Mouse (Mus musculus): ENCODE measurements around the gene Tat. TPM values are rescaled to one million over a fixed set of nuclear protein-coding genes. Genes with fewer than 3 reads are reported as not detected.

The Tat gene
- polyA plus RNA-seq (2017; shearing (Covaris generic)), result not detected

DNA sequence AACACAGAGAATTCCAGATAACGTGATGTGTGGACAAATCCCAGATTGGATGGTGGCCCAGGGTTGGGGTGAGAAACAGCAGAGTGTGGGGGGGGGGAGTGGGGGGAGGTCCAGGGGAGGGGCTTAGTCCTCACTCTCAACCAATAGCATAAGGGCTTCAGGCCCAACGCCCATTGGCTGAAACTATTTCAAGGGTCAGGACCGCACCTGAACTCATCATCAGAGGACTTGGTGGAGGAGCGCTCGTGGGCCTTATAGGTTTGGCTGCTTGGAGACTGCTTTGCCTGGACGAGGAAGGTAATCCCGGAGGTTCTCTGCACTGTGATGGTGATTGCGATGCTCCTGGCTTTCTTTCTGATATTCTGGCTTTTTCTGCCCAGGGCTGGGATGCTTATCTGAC is at the start of gene Tat:
Gene Tat, plus strand, starts transcription at position 214 of the 400 bp plus-strand sequence.
- no peak for ATAC-seq

DNA sequence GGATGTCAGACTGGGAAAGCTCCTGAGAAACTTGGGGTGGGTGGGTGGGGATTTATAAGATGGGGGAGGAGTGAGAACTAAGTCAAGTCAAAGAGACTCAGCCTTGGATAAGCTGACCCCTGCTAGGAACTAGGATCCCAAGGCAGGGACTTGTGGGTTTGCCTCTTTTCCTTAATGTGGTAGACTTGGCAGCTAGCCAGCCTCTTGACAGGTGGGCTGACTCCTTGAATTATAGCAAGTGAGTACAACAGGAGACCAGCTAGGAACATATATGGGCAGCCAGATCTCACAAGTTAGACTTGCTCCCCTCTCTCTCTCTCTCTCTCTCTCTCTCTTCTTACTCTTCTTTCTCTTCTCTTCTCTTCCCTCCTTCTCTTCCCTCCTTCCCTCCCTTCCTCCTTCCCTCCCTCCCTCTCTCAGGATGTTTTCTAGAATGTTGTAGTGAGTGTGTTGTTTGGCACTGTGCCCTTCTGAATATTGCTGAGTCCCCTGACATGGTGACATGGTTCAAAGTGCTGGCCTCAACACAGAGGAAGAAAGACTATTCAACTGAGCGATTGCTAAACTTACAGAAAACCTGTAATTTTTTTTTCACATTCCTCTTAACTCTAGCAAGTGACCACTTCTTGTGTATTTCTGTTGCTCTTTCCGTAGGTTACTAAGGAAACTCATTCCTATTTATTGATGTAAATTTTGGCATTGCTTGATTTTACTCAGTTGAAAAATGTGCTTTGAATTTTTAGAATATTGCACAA is 48.5 kb upstream of the Tat start:
- ATAC-seq, result no peak

DNA sequence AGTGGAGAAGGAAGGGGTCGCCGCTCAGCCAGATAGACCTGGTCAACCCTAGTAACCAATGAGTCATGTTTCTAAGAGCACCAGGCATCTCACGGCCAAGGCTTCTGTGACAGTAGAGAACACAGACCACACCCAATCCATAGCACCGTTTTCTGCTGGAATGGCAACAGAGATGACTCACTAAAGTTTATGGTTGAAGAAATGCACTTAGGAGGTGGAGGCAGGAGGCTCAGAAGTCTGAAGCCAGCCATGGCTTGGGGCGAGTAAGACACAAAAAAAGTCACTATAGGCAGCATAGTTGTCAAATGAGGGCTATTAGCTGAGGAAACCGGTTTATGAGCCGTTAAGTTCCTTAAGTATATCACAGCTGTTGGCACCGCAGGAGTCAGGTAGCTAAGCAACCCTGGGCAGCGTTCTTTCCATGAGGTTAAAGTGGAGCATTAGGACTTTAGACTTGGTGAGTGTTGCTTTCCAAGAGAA is 45.0 kb upstream of the Tat start:
- ATAC-seq, result no peak

DNA sequence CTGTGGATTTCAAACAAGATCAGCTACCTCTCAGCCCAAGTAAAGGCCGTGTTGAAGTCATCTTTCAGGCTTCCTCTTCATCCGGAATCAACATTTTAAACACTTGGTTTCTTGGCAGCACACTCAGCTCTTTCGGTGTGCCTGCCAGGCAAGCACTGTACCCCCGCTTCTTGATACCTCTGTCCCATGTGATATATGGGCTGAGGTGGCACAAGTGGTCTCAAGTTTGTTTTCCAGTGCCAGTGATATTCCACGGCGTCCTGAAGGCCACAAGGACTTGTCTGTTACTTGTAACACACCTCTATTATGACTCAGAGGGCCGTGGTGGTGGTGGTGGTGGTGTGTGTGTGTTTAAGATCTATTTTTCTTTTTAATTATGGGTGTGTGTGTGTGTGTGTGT is 44.5 kb upstream of the Tat start:
- ATAC-seq, result no peak

DNA sequence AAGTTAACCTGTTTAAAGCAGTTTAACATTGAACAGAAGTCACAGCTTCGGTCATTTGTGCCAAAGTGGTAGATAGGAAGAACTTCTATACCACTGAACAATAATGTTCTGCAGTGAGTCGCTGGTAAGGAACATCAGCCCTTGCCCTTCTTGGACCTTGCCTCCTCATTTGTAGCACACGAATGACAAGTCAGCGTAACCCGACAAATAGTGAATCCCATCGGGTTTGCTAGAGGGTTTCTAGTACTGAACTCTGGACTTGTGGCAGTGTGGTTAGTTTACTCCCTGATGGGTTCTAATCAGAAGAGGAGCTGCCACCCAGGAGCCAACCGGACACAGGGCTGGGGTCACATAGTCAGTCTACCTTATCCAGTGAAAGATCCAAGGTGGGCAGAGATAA is 44.0 kb upstream of the Tat start:
- ATAC-seq, result no peak

DNA sequence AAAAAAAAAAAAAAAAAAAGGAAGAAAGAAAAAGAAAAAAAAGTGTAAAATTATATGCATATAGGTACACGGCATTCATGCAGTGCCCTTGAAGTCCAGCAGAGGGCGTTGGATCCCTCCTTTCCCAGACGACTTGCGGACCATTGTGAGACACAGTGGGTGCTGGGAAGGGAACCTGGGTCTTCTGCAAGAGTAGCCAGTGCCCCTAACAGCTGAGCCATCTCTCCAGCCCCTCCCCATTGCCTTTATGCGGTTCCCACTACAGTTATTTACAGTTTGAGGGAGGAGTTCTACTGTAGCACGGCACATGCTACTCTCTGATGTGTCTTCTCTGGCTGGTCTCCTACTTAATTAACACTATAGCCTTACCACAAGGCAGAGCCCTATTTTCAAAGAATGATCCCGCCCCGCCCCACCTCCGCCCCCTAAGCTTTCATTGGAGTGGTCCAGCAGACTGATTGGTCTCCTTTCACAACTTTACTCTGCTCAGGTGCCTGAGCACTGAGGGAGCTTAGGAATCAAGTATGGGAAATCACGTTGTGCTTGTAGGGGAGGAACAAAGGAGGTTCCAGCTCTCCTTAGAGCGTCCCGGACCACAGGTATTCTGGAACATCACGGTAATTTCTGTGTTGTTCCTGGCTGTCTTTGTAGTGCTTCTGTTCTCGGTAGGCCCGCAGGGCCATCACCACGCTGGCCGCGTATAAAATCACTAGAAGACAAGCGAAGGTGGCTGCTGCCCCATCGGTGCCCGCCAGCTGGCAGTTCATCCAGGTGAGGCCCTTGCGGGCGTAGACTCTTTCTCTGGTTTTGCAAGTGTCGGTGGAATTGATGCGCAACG is 42.6 kb upstream of the Tat start:
- ATAC-seq, result no peak

DNA sequence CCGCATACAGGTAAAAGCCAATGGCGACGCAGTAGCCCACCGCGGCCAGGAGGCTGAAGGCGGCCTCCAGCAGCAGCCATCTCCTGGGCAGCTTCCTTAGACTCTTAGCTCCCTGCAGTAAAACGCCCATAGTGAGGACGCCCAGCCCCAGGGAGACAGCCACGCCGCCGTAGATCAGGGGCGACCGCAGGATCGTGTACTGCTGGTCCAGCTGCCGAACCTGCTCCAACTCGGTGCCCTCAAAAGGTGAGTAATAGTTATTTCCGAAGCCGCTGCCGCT is 42.0 kb upstream of the Tat start:
- no peak for ATAC-seq

DNA sequence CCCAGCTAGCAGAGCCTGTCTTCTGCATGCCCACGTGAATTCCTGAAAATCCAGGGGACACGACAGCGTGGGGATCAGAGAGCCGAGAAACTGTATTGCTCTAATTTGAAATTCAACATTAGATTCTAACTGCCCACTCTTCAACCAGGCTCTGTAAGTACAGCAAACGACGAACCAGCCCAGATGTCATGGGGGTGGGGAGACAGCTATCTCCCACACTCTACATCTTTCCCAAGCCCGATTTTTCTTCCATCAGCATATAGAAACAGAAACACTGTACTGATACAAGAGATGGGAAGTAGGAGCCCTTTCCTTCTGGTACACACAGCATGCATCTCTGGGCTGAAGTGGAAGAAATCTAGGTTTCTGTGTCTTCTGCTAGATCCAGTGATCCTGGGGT is 38.1 kb upstream of the Tat start:
- no peak for ATAC-seq

DNA sequence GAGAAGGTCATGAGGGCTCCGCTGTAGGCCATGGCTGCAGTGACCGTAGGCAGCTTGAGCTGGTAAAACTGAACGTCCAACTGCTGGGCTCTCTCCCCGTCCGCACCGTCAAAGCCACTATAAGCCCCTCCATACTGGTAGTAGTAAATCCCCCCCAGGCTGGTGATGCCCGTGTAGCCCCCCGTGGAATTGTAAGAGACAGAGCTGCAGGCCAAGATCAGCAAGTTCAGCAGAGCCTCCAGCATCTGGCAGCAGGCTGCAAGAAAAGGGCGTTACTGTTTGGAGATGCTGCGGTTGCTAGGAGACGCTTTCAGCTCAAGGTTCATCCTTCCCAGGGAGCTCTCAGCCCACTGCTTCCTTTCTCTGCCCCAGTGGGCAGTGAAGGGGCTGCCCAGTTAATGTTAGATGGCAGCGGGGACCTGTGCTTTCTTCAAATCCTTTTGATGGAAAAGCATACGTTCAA is 35.7 kb upstream of the Tat start:
- no peak for ATAC-seq

DNA sequence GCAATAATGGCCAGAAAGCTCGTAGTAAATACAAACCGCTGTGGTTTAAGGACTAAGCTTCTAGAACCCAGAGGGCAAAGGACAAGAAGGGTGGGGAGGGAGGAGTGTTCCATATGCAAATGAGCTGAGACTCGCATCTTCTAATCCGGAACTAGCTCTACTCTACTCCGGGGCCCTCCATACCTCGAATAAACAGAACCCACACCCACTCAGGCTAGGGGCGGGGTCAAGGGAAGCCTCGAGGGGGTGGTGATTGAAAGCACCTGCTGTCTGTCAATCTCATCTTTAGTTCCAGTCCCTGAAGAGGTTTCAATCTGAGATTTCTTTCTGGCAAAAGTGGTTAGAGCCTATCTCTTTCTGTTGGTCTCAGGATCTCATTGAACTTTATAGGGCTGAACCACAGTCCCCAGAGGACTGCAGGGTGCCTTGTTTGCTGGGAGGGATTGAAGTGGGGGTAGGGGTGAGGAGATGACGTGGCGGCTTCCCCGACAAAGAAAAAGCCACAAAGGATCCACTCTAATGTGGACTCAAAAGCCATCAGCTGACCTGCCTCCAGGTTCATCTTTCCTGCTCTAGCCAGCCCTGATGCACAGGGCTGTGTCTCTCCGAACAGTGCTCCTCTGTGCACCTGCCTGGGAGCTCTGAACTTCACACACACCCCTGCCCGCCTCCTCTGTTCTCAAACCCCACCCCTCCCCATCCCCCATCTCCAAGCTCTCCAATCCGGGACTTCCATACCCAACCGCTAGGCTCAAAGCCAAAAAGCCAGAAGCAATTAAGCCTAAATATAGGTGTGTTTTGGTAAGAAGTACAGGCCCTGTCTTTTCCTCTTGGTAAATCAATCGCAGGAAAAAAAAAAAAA is 32.8 kb upstream of the Tat start:
- ATAC-seq, result peak; percentile 85

DNA sequence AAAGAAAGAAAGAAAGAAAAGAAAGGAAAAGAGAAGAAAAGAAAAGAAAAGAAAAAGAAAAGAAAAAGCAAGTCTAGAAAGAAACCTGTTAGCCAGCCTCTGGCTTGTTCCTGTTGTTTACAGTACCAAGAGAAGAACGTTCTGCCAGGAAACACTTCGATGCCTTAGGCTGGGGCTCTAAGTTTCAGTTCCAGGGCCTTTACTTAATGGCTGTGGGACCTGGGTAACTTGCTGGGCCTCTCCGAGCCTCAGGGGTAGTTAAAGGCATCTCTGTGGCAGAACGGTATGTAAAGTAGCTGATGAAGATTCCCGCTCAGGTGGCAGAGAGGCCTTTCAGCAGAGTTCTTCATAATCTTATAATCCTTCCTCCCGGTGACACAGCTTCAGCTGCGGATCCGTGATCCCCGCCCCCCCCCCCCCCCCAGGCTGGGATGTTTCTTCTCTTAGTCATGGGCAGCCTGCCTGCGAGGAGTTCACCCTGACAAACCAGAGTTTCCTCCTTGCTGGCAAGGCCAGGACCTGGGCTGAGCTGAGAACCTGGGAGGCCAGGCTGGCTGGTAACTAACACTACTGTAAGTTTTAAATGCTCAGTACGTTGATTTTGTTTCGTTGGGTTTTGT is 32.1 kb upstream of the Tat start:
- no peak for ATAC-seq

DNA sequence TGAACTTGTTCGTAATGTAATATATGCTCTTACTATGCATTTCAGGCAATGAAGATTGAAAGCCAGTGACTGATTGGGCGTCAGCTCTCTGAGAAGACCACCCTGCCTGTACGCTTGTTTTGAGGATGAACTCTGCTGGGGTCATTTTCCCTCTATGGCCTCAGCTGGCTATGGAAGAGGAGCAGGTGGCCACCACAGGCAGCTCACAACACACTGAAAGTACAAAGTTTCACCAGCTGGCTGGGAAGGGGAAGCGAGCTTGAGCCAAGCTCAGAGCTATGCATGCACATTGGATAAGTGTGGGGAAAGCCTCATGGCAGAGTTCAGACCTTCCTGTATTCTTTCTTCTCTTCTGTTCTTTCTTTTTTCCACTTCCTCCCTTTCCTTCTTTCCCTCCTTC is 31.1 kb upstream of the Tat start:
- no peak for ATAC-seq

DNA sequence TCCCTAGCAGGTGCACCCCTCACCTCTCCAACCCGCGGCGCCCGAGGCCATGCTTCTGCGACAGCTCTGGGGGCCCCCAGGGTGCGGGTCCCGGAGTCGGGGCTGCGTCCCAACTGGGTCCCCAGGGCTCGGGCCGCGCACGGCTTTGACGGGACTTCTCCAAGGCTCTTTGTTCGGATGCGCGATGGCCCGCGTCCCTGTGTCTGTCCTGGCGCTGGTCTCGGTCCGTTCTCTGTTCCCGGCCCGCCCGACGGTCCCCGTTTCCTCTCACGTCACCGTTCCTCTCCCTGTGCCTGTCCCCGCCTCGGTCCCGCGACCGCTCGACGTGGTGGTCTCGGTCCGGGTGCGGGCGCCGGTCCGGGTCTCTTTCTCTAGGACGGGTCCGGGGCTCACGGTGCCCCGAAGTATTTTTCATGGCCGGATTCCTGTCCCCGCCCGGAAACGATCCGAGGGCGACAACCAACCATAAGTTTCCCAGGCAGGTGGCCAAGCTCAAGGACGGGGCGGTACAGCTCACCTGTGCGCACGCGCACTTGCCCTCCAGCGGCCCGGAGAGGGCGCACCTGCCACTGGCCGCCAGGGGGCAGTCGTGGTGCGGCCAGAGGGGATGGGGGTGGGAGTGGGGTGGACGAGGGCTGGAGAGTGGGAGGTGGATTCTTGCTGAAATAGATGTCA is 28.4 kb upstream of the Tat start, which contains the start of gene Marveld3:
Gene Marveld3, minus strand, starts transcription at position 511 of the 675 bp plus-strand sequence.
- no peak for ATAC-seq

DNA sequence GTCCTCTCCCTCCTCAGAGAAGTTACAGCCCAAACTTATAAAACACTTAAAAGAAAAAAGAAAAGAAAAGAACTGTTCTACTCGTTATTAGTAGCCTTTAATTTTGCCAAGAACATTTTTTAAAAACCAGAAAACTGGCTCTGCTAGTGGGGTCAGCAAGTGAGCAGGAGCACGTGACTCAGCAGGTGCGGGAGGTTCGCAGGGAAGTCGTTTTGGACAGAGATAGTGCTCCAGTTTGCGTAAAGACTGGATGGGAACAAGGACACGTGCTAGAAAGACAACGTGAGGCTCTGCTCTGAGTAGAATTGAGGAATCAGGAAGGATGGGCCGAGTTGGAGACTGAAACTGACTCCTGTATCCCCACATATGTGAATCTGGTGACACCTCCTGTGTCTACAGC is 27.3 kb upstream of the Tat start:
- ATAC-seq, result no peak

DNA sequence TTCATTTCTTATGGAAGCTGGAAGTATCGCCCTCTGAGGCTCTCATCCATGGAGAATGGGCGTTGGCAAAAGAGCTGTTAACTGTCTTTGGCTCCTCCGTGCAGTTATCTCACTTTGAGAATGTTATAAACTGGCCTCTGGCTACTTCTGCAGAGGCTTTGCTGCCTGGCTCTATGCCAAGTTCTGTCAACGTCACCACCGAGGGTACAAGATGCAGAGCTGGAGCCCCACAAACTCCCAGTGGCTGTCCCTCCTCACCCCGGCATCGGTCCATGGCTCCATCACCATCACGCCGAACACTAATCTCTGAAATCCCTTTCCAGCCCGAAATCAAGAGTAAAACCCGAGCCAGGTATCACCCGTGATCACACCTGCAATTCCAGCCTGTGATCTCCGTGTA is 26.8 kb upstream of the Tat start:
- ATAC-seq, result no peak

DNA sequence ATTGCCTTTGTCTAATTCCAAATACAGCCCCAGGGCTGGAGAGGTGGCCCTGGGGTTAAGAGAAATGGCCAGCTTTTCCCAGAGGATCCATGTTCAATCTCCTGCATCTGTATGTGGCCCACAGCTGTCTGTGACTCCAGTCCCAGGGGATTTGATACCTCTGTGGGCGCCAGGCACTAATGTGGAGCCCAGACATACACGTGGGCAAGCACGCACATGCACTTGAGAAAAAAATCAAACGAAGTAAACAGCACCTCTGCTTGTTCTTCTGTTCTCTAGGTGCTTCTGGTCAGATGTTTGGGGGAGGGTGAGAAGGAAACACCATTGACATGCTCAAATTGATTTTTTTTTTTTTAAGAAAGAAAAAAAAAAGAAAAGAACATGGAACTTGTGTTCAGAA is 26.1 kb upstream of the Tat start:
- no peak for ATAC-seq

DNA sequence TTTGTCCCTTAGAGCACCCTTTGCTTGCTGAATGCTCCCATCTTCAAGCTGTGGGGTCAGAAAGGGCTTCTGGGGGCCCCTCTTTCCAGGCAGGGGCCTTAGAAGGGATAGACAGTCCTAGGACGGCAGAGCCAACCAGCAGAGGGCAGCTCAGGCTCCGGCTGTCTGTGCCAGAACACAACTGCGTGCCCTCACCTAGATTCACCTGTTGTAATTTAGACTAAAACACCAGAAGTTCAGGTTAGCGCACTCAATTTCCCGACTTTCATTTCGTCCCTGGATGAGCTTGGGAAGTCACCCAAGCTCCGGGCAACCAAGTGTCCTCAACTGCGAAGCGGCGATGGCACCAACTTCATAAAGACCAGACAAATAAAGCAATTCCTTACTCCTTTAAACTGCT is 21.4 kb upstream of the Tat start:
- ATAC-seq, result no peak

DNA sequence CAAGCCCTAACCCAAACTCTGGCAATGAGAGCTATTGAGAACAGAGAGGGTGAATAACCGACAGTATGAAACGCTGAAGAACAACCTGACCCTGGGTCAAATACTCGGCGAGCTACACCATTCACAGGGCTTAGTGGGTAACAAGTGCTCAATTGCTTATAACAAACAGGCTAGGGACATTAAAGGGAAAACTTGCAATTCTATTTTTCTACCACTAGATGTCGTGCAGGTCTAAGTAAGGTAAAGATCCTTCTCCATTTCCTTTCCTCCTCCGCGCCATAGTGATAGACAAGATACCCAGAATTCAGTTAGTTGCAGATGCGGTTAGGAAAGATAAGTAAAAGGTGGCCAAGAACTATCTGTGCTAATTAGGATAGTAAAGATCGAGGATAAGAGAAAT is 19.9 kb upstream of the Tat start:
- ATAC-seq, result peak; percentile 41

DNA sequence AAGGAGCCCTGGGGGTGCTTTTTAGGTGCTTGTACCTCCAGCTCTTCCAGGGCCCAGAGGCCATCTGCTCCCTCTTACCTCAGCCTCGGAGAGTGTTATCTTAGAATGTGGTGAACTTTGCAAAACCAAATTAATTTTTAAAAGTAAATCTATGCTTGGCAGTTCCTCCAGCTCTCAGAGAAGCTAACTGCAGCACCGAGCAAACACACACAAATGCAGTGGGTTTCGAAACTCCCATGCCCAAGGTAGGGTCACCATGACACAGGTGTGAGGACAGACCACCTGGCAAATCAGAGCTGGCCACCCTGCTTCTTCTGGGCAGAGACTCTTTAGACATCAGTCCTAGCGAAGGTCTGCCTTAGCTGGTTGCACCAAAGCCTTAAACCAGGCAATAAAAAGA is 17.3 kb upstream of the Tat start:
- ATAC-seq, result no peak

DNA sequence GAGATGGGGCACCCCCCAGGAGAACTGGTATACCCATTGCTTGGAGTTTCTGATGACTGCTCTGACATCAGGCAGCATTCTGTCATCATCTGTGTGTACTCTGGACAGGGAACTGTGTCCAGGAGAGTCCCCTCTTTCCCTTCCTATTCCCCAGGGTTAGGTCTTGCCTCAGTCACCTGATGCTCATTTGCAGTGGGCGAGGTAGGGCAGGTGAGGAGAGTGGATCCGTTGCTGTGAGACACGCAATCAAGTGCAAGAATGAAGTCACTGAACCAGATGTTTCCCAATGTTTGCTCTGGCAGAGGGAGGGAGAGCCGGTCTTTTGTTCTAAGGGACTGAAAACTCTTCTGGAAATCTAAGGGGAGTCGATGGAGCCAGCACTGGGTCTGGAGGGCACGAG is 10.9 kb upstream of the Tat start:
- ATAC-seq, result no peak

DNA sequence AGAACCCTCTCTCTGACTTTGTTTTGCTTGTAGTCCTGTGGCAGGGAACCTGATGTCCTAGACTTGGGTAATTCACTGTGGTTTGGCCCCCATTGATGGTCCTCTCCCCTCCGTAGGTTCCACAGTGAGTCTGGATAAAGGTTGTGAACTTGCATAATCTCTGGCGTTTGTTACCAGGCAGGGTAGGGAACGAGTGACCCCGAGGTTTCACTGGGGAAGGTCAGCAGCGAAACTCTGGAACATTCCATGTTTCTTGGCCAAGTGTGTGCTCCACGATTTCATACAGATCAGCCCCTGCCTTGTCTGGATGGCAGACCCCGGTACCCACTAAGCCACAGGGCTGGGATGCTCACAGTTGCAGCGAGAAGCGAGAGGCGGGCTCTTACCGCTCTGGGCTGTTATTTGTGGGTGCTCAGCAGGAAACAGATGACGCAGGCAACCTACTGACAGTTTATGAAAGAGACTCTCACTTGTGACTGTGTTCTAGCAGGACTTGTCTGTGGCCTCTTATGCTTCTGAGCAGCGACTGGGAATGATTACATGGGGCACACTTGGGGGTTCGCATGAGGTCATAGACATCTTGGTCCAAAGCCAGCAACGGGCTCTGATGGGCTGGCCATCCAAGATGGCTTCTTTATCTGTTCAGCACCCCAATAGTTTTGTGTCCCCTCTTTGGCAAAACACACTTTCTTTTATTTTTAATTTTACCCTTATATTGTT is 7.7 kb upstream of the Tat start:
- no peak for ATAC-seq

All from inflammation-experienced regulatory T-cells, adult 6 months (primary cell).